25 mouse cellular contexts compared by ENCODE assay signal in the genomic region with DNA sequence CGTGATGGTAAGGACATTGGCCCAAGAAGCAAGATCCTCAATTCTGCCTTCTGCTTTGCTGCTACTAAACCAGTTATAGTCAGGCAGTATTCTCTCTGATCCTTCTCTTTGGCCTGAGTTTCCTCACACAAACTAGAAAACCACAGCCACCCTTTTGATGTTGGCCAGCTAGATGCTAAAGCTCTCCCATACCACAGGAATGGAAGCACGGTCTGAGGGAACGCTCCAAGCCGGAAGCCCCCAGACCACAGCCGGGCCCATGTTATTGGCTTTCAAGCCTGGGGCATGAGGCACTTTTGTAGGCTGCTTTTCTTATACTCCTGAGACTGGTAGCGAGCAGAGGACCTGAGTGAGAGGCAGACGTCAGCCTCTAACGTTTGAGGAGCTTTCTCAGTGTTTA.
DNase-seq lines count a peak whose midpoint lies in the region; ATAC-seq and TF ChIP-seq lines count a peak whose summit lies in the region.
"Had no signal": no experiment of that assay in that cellular context is flagged by ENCODE, and none has a peak within 500 bp of the region (broad histone marks: within the 10 kb centered on the region; RNA-seq: fewer than 3 reads in every experiment).

No protein-coding gene starts in this region.

- 0 out of 2 replicates have a peak overlapping the region, but pooled peaks have one; percentile 5 for H3K27ac ChIP-seq in lung, embryonic 15.5 days
- peak overlapping the region; percentile 79 for H3K27ac ChIP-seq in embryonic facial prominence, embryonic 14.5 days (replicated peaks; ENCODE audit: low read depth, low read length)
- peak overlapping the region; percentile 90 for H3K27ac ChIP-seq in limb, embryonic 13.5 days
- H3K27ac ChIP-seq in hindbrain, embryonic 10.5 days: no peak overlapping the region
- H3K27ac ChIP-seq in hindbrain, embryonic 11.5 days (ENCODE audit: low read depth, low read length): no peak overlapping the region
- H3K27ac ChIP-seq: gastrocnemius, adult 2 months; hindbrain, postnatal 0 days; liver, embryonic 15.5 days; macrophage had no signal

- no peaks in the 10 kb centered on the region for H3K36me3 ChIP-seq in lung, embryonic 15.5 days
- H3K36me3 ChIP-seq in embryonic facial prominence, embryonic 14.5 days (ENCODE audit: control insufficient read depth, insufficient read depth, low read length): no peaks in the 10 kb centered on the region
- no peaks in the 10 kb centered on the region for H3K36me3 ChIP-seq in limb, embryonic 13.5 days
- no peaks in the 10 kb centered on the region for H3K36me3 ChIP-seq in hindbrain, embryonic 10.5 days
- H3K36me3 ChIP-seq in hindbrain, embryonic 11.5 days (ENCODE audit: control insufficient read depth, insufficient read depth, low read length): no peaks in the 10 kb centered on the region
- H3K36me3 ChIP-seq: G1E; liver, embryonic 15.5 days had no signal

- WGBS in lung, embryonic 15.5 days: 80% methylated on average over 8 of the region's 8 CpGs
- WGBS in lung, adult 2 months: 77% methylated on average over 8 of the region's 8 CpGs
- 60% methylated on average over 8 of the region's 8 CpGs for WGBS in embryonic facial prominence, embryonic 14.5 days
- WGBS in limb, embryonic 13.5 days: 33% methylated on average over 8 of the region's 8 CpGs
- 81% methylated on average over 8 of the region's 8 CpGs for WGBS in hindbrain, embryonic 10.5 days
- WGBS in hindbrain, embryonic 11.5 days: 86% methylated on average over 8 of the region's 8 CpGs

- no peak for TF ChIP-seq POLR2A in lung, adult 2 months (IDR thresholded peaks at IDR 0.05; ENCODE audit: borderline replicate concordance, extremely low read depth, low read depth, low read length)

- no peak for TF ChIP-seq CTCF in lung, adult 2 months (IDR thresholded peaks at IDR 0.05; ENCODE audit: insufficient read depth, low read length)

- H3K27me3 ChIP-seq in lung, embryonic 15.5 days: no peaks in the 10 kb centered on the region
- no peaks in the 10 kb centered on the region for H3K27me3 ChIP-seq in embryonic facial prominence, embryonic 14.5 days (replicated peaks; ENCODE audit: control insufficient read depth, insufficient read depth, low read length)
- H3K27me3 ChIP-seq in limb, embryonic 13.5 days: no peaks in the 10 kb centered on the region
- no peaks in the 10 kb centered on the region for H3K27me3 ChIP-seq in hindbrain, embryonic 10.5 days (ENCODE audit: insufficient read depth, poor library complexity, severe bottlenecking)
- no peaks in the 10 kb centered on the region for H3K27me3 ChIP-seq in hindbrain, embryonic 11.5 days (ENCODE audit: control insufficient read depth, insufficient read depth, low read length)
- H3K27me3 ChIP-seq: CH12.LX; liver, embryonic 15.5 days had no signal

- no peak for ATAC-seq in lung, embryonic 15.5 days (ENCODE audit: borderline replicate concordance, extremely low read depth, low FRiP score, low TSS enrichment)
- no peak for ATAC-seq in embryonic facial prominence, embryonic 14.5 days (ENCODE audit: low read depth)
- ATAC-seq in limb, embryonic 13.5 days (ENCODE audit: low FRiP score, low read depth): no peak
- ATAC-seq in hindbrain, embryonic 11.5 days (ENCODE audit: low FRiP score): no peak
- ATAC-seq: forebrain, embryonic 14.5 days; hindbrain, postnatal 0 days; lung, postnatal 0 days had no signal

- H3K4me2 ChIP-seq in lung, embryonic 15.5 days: no peak overlapping the region
- H3K4me2 ChIP-seq in embryonic facial prominence, embryonic 14.5 days (ENCODE audit: low read depth, low read length): no peak overlapping the region
- H3K4me2 ChIP-seq in limb, embryonic 13.5 days (replicated peaks): peak overlapping the region; percentile 25
- no peak overlapping the region for H3K4me2 ChIP-seq in hindbrain, embryonic 11.5 days (replicated peaks; ENCODE audit: low read depth, low read length)
- H3K4me2 ChIP-seq: liver, embryonic 15.5 days had no signal

- H3K9ac ChIP-seq in lung, embryonic 15.5 days: no peak overlapping the region
- no peak overlapping the region for H3K9ac ChIP-seq in embryonic facial prominence, embryonic 14.5 days (ENCODE audit: low read depth, low read length)
- no peak overlapping the region for H3K9ac ChIP-seq in limb, embryonic 13.5 days
- no peak overlapping the region for H3K9ac ChIP-seq in hindbrain, embryonic 11.5 days (ENCODE audit: low read depth, low read length)
- H3K9ac ChIP-seq: liver, embryonic 15.5 days had no signal

- H3K4me3 ChIP-seq in lung, embryonic 15.5 days: no peak overlapping the region
- no peak overlapping the region for H3K4me3 ChIP-seq in lung, adult 2 months (replicated peaks; ENCODE audit: extremely low read depth, low read depth, low read length)
- no peak overlapping the region for H3K4me3 ChIP-seq in embryonic facial prominence, embryonic 14.5 days (ENCODE audit: low read depth, low read length)
- no peak overlapping the region for H3K4me3 ChIP-seq in limb, embryonic 13.5 days
- H3K4me3 ChIP-seq in hindbrain, embryonic 10.5 days: no peak overlapping the region
- no peak overlapping the region for H3K4me3 ChIP-seq in hindbrain, embryonic 11.5 days (ENCODE audit: low read depth, low read length)
- H3K4me3 ChIP-seq: gastrocnemius, adult 2 months; liver, embryonic 15.5 days had no signal

- peaks cover 8% of the 10 kb centered on the region; the same call in 1 of the 2 replicates for H3K9me3 ChIP-seq in lung, embryonic 15.5 days
- H3K9me3 ChIP-seq in embryonic facial prominence, embryonic 14.5 days (ENCODE audit: control insufficient read depth, low read length): peaks cover 8% of the 10 kb centered on the region; the same call in 1 of the 2 replicates
- peaks cover 6% of the 10 kb centered on the region; the same call in 1 of the 2 replicates for H3K9me3 ChIP-seq in limb, embryonic 13.5 days
- peaks cover 8% of the 10 kb centered on the region for H3K9me3 ChIP-seq in hindbrain, embryonic 10.5 days
- no peaks in the 10 kb centered on the region for H3K9me3 ChIP-seq in hindbrain, embryonic 11.5 days (ENCODE audit: control insufficient read depth, low read length)
- H3K9me3 ChIP-seq: G1E; liver, embryonic 15.5 days had no signal

- peaks cover 12% of the 10 kb centered on the region for H3K4me1 ChIP-seq in lung, embryonic 15.5 days
- no peaks in the 10 kb centered on the region for H3K4me1 ChIP-seq in lung, adult 2 months (ENCODE audit: control insufficient read depth, insufficient read depth, low read length)
- H3K4me1 ChIP-seq in embryonic facial prominence, embryonic 14.5 days (ENCODE audit: control insufficient read depth, insufficient read depth, low read length): peaks cover 29% of the 10 kb centered on the region
- peaks cover 56% of the 10 kb centered on the region for H3K4me1 ChIP-seq in limb, embryonic 13.5 days
- peaks cover 6% of the 10 kb centered on the region; the same call in 1 of the 2 replicates for H3K4me1 ChIP-seq in hindbrain, embryonic 10.5 days (replicated peaks)
- H3K4me1 ChIP-seq in hindbrain, embryonic 11.5 days (replicated peaks; ENCODE audit: control insufficient read depth, insufficient read depth, low read length): no peaks in the 10 kb centered on the region
- H3K4me1 ChIP-seq: liver, embryonic 15.5 days had no signal

- DNase-seq in lung, adult 2 months: no peak
- DNase-seq in embryonic facial prominence, embryonic 14.5 days (ENCODE audit: low spot score): peak; percentile 82
- no peak for DNase-seq in hindbrain, embryonic 10.5 days (ENCODE audit: low spot score)
- DNase-seq in hindbrain, embryonic 11.5 days (ENCODE audit: low spot score): no peak
- no peak for DNase-seq in spleen, postnatal 10 days (ENCODE audit: low spot score in 2 of 2)
- DNase-seq: adrenal gland, adult 8-10 months; B cell, adult 2 months; cerebellum, adult 11-12 months; cerebellum, postnatal 10 days; gastrocnemius, adult 2 months; kidney, adult 2 months; kidney, postnatal 10 days; liver; right cerebral cortex, adult 18-20 months; right cerebral cortex, postnatal 4 days; thymus, adult 2 months had no signal

Comparison
In these comparisons a context has a peak if more than half of its experiments do, and no peak if none do; other contexts are left out.
1. H3K27ac ChIP-seq: peak in lung, embryonic 15.5 days (single experiment), embryonic facial prominence, embryonic 14.5 days (single experiment) and limb, embryonic 13.5 days (single experiment); none in hindbrain, embryonic 10.5 days (single experiment) and hindbrain, embryonic 11.5 days (single experiment).